Mouse (Mus musculus) hindbrain, embryonic 12.5 days (tissue): ENCODE measurements around the gene Snrpf. TPM values are rescaled to one million over a fixed set of nuclear protein-coding genes. Genes with fewer than 3 reads are reported as not detected.

Experiments used
- ATAC-seq: fragments of 200-750 bp; cut with Nextera tagmentation; 2 replicates; pipeline ENCODE4 v1.8.0; 2017; ENCODE audit warnings: moderate TSS enrichment; ENCODE audit not compliant: low FRiP score
- H3K27ac ChIP-seq: fragments of 300-500 bp; sonication (generic); 2 replicates; pipeline ENCODE4 v1.5.1; 2016; ENCODE audit warnings: mild to moderate bottlenecking
- H3K27me3 ChIP-seq: fragments of 300-500 bp; sonication (generic); 2 replicates; pipeline ENCODE4 v1.6.1; 2016; ENCODE audit warnings: mild to moderate bottlenecking
- H3K36me3 ChIP-seq: fragments of 300-500 bp; sonication (generic); 2 replicates; pipeline ENCODE4 v1.6.1; 2016; ENCODE audit warnings: mild to moderate bottlenecking
- H3K4me1 ChIP-seq: fragments of 300-500 bp; sonication (generic); 2 replicates; pipeline ENCODE4 v1.6.1; 2016
- H3K4me2 ChIP-seq: fragments of 300-500 bp; sonication (generic); replicated peaks from 2 replicates; pipeline ENCODE4 v1.6.1; 2016; ENCODE audit warnings: mild to moderate bottlenecking
- H3K4me3 ChIP-seq: fragments of 300-500 bp; sonication (generic); 2 replicates; pipeline ENCODE4 v1.5.1; 2016; ENCODE audit warnings: mild to moderate bottlenecking
- H3K9ac ChIP-seq: fragments of 300-500 bp; sonication (generic); 2 replicates; pipeline ENCODE4 v1.6.1; 2016; ENCODE audit warnings: mild to moderate bottlenecking, moderate library complexity
- H3K9me3 ChIP-seq: fragments of 300-500 bp; sonication (generic); replicated peaks from 2 replicates; pipeline ENCODE4 v1.6.1; 2016; ENCODE audit warnings: mild to moderate bottlenecking
- WGBS: fragments of 180-500 bp; shearing (Covaris S2); methylation state at CpG from one replicate; pipeline ENCODE4 v1.1.7; 2016; 5-methylcytosine and 5-hydroxymethylcytosine counted together
- polyA plus RNA-seq: library from polyadenylated mRNA; unstranded; fragments of >200 nt; fragmentation: Nextera tagmentation; extraction: Ambion mirVana; gene quantifications from 2 replicates; pipeline ENCODE4 v1.2.1, GENCODE M21; 2016

The Snrpf gene
- polyA plus RNA-seq = 108 and 119 TPM in 2 replicates

- H3K4me3 ChIP-seq = peak within 1 kb of the TSS; percentile 85
These were observed at the start of gene Snrpf for GRCm38 (mm10) chr10:93589281-93589848. Gene Snrpf (minus strand): TSS chr10:93589706.

GRCm38 (mm10) chr10:93635941-93636340 is 46.4 kb upstream of the Snrpf start:
- Histone ChIP-seq H3K27ac (no peak overlapping the region), H3K4me1 (peaks cover 16% of the 10 kb centered on the region; the same call in 1 of the 2 replicates), H3K36me3 (no peaks in the 10 kb centered on the region), H3K9ac (no peak overlapping the region), H3K27me3 (0 out of 2 replicates have a peak, but pooled peaks cover 3% of the 10 kb centered on the region), H3K4me2 (no peak overlapping the region), H3K4me3 (no peak overlapping the region), H3K9me3 (no peaks in the 10 kb centered on the region; the same call in 1 of the 2 replicates)
- peak; percentile 59; the same call in 1 of the 2 replicates for ATAC-seq
- WGBS = 25% methylated on average over 9 of the region's 9 CpGs

More at GRCm38 (mm10) chr10:93589281-93589848, at the start of gene Snrpf:
- Histone ChIP-seq H3K27me3 (no peaks in the 10 kb centered on the region), H3K9ac (peak within 1 kb of the TSS; percentile 85), H3K4me1 (peaks cover 21% of the 10 kb centered on the region), H3K4me2 (peak within 1 kb of the TSS; percentile 92), H3K36me3 (peaks cover 21% of the 10 kb centered on the region), H3K27ac (peak within 1 kb of the TSS; percentile 89), H3K9me3 (no peaks in the 10 kb centered on the region)
- under 1% methylated on average over 62 of the region's 63 CpGs for WGBS
- peak; percentile 87 for ATAC-seq

- Histone ChIP-seq H3K4me3 (no peak overlapping the region), H3K36me3 (no peaks in the 10 kb centered on the region), H3K9me3 (peaks cover 4% of the 10 kb centered on the region), H3K4me1 (peaks cover 10% of the 10 kb centered on the region; the same call in 1 of the 2 replicates), H3K27me3 (0 out of 2 replicates have a peak, but pooled peaks cover 3% of the 10 kb centered on the region), H3K27ac (no peak overlapping the region), H3K9ac (no peak overlapping the region), H3K4me2 (no peak overlapping the region)
- 94% methylated on average over 2 of the region's 2 CpGs for WGBS
- ATAC-seq = no peak
These were observed 44.5 kb upstream of the Snrpf start for GRCm38 (mm10) chr10:93633971-93634370.

GRCm38 (mm10) chr10:93633563-93633962 is 44.1 kb upstream of the Snrpf start:
- no peak for ATAC-seq
- H3K4me2 ChIP-seq = no peak overlapping the region
- no peak overlapping the region for H3K27ac ChIP-seq
- H3K27me3 ChIP-seq = 0 out of 2 replicates have a peak, but pooled peaks cover 3% of the 10 kb centered on the region
- 88% methylated on average over 5 of the region's 5 CpGs for WGBS
- H3K9me3 ChIP-seq = peaks cover 4% of the 10 kb centered on the region
- H3K36me3 ChIP-seq = no peaks in the 10 kb centered on the region
- H3K9ac ChIP-seq = no peak overlapping the region
- H3K4me1 ChIP-seq = peaks cover 10% of the 10 kb centered on the region; the same call in 1 of the 2 replicates
- no peak overlapping the region for H3K4me3 ChIP-seq

DNA sequence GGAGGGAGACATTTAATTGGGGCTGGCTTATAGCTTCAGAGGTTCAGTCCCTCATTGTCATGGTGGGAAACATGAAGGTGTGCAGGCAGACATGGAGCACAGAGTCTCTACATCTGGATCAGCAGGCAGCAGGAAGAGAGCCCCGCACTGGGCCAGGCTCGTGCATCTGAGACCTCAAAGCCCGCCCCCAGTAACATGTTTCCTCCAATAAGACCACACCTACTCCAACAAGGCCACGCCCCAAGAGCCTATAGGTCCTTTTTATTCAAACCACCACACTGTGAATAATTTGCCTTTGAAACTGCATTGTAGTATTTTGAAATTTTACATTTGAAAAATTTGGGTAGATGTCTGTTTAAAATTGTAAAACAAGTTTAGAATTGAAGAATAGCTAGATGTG is 42.6 kb upstream of the Snrpf start:
- Histone ChIP-seq H3K27ac (no peak overlapping the region), H3K9ac (no peak overlapping the region), H3K36me3 (no peaks in the 10 kb centered on the region), H3K27me3 (0 out of 2 replicates have a peak, but pooled peaks cover 3% of the 10 kb centered on the region), H3K4me2 (no peak overlapping the region), H3K4me3 (no peak overlapping the region), H3K9me3 (peaks cover 4% of the 10 kb centered on the region), H3K4me1 (peaks cover 10% of the 10 kb centered on the region; the same call in 1 of the 2 replicates)
- WGBS = 73% methylated on average over 4 of the region's 4 CpGs
- ATAC-seq = no peak

DNA sequence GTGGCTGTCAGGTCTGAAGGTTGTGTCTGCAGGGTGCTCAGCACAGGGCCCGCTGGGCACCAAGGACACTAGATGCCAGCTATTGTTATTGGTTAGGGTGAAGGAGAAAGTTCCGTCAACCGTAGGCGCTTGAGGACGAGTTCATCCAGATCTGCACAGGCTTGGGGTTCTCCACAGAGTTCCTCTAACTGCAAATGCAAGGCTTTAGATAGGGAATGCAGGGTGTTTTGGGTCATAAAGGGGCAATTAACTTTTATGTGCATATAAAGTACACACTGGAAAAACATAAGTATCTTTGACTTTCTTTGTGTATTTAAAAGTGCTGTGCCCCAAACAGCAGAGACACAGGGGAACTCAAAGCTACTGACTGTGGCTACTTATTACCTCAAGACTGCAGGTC is 40.8 kb upstream of the Snrpf start:
- Histone ChIP-seq H3K9me3 (peaks cover 4% of the 10 kb centered on the region), H3K4me2 (no peak overlapping the region), H3K27ac (no peak overlapping the region), H3K36me3 (no peaks in the 10 kb centered on the region), H3K4me1 (no peaks in the 10 kb centered on the region), H3K9ac (no peak overlapping the region), H3K27me3 (no peaks in the 10 kb centered on the region), H3K4me3 (no peak overlapping the region)
- no peak for ATAC-seq
- WGBS = 92% methylated on average over 5 of the region's 5 CpGs

DNA sequence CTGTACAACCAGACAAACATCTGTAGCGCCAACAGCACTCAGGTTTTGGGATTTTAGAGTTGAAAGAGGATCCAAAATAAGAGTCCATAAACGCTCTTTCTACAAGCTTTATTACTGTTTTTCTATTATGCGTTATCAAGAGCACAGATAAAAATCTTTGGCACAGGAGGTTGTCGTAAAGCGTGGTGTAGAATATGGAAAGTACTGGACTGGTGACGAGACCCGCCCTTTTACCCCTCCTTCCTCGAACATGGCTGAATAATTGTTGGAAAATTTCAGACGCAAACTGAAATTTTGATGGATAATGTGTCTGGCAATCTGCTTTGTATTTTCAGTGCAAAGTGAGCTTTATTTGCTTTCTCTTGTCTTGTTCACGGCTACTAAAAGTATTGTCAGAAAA is 34.6 kb upstream of the Snrpf start:
- no peak overlapping the region for H3K27ac ChIP-seq
- 84% methylated on average over 10 of the region's 10 CpGs for WGBS
- no peak for ATAC-seq

GRCm38 (mm10) chr10:93623725-93624124 is 34.2 kb upstream of the Snrpf start:
- Histone ChIP-seq H3K27ac (no peak overlapping the region), H3K9me3 (no peaks in the 10 kb centered on the region), H3K4me1 (no peaks in the 10 kb centered on the region), H3K4me3 (no peak overlapping the region), H3K27me3 (no peaks in the 10 kb centered on the region), H3K4me2 (no peak overlapping the region), H3K9ac (no peak overlapping the region), H3K36me3 (no peaks in the 10 kb centered on the region)
- ATAC-seq = no peak
- 48% methylated on average over 9 of the region's 9 CpGs for WGBS

More for the DNA sequence above, 34.6 kb upstream of the Snrpf start:
- no peaks in the 10 kb centered on the region for H3K4me1 ChIP-seq
- H3K9me3 ChIP-seq = no peaks in the 10 kb centered on the region
- H3K4me2 ChIP-seq = no peak overlapping the region
- H3K9ac ChIP-seq = no peak overlapping the region
- no peaks in the 10 kb centered on the region for H3K36me3 ChIP-seq
- no peak overlapping the region for H3K4me3 ChIP-seq
- H3K27me3 ChIP-seq = no peaks in the 10 kb centered on the region

DNA sequence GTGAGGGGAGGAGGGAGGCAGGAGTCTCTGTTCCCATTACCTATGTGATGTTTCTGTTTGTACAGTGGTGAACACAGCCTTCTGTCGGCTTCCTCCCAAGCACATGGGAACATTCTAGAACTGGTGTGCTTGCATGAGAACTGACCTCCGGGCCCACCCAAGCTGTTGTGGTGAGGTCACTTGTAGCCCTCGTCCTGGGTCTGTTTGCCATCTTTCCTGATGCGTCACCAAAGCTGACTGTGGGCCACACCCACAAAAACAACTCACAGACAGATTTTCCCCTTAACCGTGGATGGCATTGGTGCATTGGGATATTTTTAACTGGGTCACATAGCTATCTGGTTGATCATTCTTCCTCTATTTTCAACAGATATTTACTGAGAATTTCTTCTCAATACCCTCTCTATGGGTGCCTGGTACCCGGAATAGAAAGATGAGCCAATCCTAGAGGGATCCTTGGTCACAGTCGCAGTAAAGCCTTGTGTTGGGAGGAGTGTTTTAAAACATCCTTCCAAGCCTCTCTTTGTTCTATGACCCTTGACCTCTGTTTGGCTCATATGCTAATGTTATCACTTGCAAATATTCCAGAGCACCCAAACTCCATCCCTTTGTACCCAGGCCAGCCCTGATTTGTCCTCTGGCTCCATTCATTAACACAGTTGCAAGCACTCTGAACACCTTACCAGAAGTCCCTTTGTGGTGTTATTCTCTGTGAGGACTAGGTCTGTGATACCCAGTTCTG is 31.1 kb upstream of the Snrpf start:
- no peak overlapping the region for H3K9ac ChIP-seq
- no peaks in the 10 kb centered on the region for H3K36me3 ChIP-seq
- no peak overlapping the region for H3K4me3 ChIP-seq
- H3K27me3 ChIP-seq = no peaks in the 10 kb centered on the region
- H3K4me2 ChIP-seq = no peak overlapping the region
- no peaks in the 10 kb centered on the region for H3K4me1 ChIP-seq
- 66% methylated on average over 7 of the region's 7 CpGs for WGBS
- no peaks in the 10 kb centered on the region for H3K9me3 ChIP-seq
- no peak for ATAC-seq
- no peak overlapping the region for H3K27ac ChIP-seq

- Histone ChIP-seq H3K9me3 (no peaks in the 10 kb centered on the region), H3K36me3 (no peaks in the 10 kb centered on the region), H3K4me3 (no peak overlapping the region), H3K27ac (no peak overlapping the region), H3K27me3 (no peaks in the 10 kb centered on the region), H3K9ac (no peak overlapping the region), H3K4me2 (no peak overlapping the region), H3K4me1 (0 out of 2 replicates have a peak, but pooled peaks cover 3% of the 10 kb centered on the region)
- 74% methylated on average over 8 of the region's 8 CpGs for WGBS
- no peak for ATAC-seq
These were observed 25.3 kb upstream of the Snrpf start for GRCm38 (mm10) chr10:93614850-93615249.

DNA sequence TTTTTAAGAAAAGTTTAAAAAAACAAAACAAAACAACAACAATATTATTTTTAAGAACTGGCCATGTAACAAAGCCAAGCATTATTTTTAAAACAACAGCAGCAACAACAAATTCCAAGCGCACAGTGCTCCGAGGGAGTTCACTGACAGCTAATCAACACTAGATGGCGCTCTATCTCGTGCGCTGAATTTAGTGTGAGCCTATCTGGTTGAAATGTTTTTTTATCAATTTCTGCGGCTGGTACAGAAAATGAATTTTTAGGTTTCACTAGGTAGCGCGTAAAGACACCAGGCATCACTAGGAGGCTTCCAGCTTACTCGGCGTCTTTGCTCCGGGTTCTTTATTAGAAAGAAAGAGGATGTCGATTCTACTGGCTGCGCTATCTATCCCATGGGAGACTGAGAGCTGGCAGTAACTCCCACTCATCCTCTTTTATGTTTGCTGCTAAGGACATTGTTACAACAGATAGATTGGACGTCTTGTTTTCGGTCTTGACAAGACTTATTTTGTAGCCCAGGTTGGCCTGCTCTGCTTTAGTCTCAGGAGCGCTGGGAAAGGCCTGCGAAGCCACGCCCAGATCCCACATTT is 22.0 kb upstream of the Snrpf start:
- H3K4me1 ChIP-seq = 0 out of 2 replicates have a peak, but pooled peaks cover 3% of the 10 kb centered on the region
- no peak overlapping the region for H3K27ac ChIP-seq
- peaks cover 6% of the 10 kb centered on the region; the same call in 1 of the 2 replicates for H3K9me3 ChIP-seq
- no peak overlapping the region for H3K9ac ChIP-seq
- H3K4me3 ChIP-seq = no peak overlapping the region
- no peaks in the 10 kb centered on the region for H3K27me3 ChIP-seq
- no peaks in the 10 kb centered on the region for H3K36me3 ChIP-seq
- ATAC-seq = no peak
- peak overlapping the region; percentile 29; the same call in 1 of the 2 replicates for H3K4me2 ChIP-seq
- WGBS = 48% methylated on average over 18 of the region's 18 CpGs

DNA sequence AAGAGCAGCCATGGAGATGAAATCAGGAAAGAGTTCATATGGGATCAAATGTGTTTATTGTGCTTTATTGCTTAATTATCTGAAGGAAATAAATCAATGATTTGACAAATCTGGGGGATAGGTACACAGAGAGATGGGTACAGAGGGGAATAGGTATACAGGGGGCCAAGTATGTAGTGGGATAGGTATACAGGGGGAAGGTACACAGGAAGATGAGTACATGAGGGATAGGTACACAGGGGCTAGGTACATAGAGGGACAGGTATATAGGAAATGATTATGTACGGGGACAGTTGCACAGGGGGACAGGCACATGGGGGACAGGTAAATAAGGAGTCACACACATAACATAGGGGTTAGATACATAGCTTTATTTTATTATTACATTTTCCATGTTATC is 21.4 kb upstream of the Snrpf start:
- no peaks in the 10 kb centered on the region for H3K27me3 ChIP-seq
- no peaks in the 10 kb centered on the region for H3K36me3 ChIP-seq
- no peak overlapping the region for H3K9ac ChIP-seq
- no peak overlapping the region for H3K4me2 ChIP-seq
- H3K4me3 ChIP-seq = no peak overlapping the region
- 0 out of 2 replicates have a peak, but pooled peaks cover 3% of the 10 kb centered on the region for H3K4me1 ChIP-seq
- ATAC-seq = no peak
- H3K9me3 ChIP-seq = peaks cover 6% of the 10 kb centered on the region; the same call in 1 of the 2 replicates
- WGBS = 97% methylated on average over 1 of the region's 1 CpGs
- no peak overlapping the region for H3K27ac ChIP-seq
